Mouse (Mus musculus) limb, embryonic 14.5 days (tissue): Measurements from ENCODE around the gene Poldip3. TPM values are rescaled to one million over a fixed set of nuclear protein-coding genes. Genes with fewer than 3 reads are reported as not detected.
A peak's percentile ranks its signal among the peaks of the same experiment; 100 is the strongest.

Experiments
- ATAC-seq: fragments of 200-750 bp; cut with Nextera tagmentation; 2 replicates; pipeline ENCODE4 v1.8.0; 2017; ENCODE audit warnings: low read depth, moderate number of reproducible peaks, moderate TSS enrichment; ENCODE audit not compliant: low FRiP score
- DNase-seq: peaks from one replicate; pipeline ENCODE4 v3.0.0-alpha.2; 2015; ENCODE audit warnings: low spot score
- H3K27ac ChIP-seq: fragments of 300-500 bp; sonication (generic); replicated peaks from 2 replicates; pipeline ENCODE4 v1.5.1; 2014; ENCODE audit warnings: low read depth, mild to moderate bottlenecking, low read length, moderate library complexity, mixed read lengths
- H3K27me3 ChIP-seq: fragments of 300-500 bp; sonication (generic); 2 replicates; pipeline ENCODE4 v1.6.1; 2014; ENCODE audit warnings: low read length, mixed read lengths; ENCODE audit not compliant: control insufficient read depth, insufficient read depth
- H3K36me3 ChIP-seq: fragments of 300-500 bp; sonication (generic); 2 replicates; pipeline ENCODE4 v1.6.1; 2014; ENCODE audit warnings: mild to moderate bottlenecking, low read length, moderate library complexity, mixed read lengths; ENCODE audit not compliant: control insufficient read depth, insufficient read depth
- H3K4me1 ChIP-seq: fragments of 300-500 bp; sonication (generic); 2 replicates; pipeline ENCODE4 v1.6.1; 2014; ENCODE audit warnings: antibody characterized with exemption, low read length, mixed read lengths; ENCODE audit not compliant: control insufficient read depth, insufficient read depth
- H3K4me2 ChIP-seq: fragments of 300-500 bp; sonication (generic); replicated peaks from 2 replicates; pipeline ENCODE4 v1.6.1; 2014; ENCODE audit warnings: low read depth, mild to moderate bottlenecking, low read length, moderate library complexity; ENCODE audit not compliant: severe bottlenecking
- H3K4me3 ChIP-seq: fragments of 300-500 bp; sonication (generic); replicated peaks from 2 replicates; pipeline ENCODE4 v1.5.1; 2014; ENCODE audit warnings: low read length
- H3K9ac ChIP-seq: fragments of 300-500 bp; sonication (generic); 2 replicates; pipeline ENCODE4 v1.6.1; 2014; ENCODE audit warnings: mild to moderate bottlenecking, low read depth, low read length, moderate library complexity; ENCODE audit not compliant: severe bottlenecking
- H3K9me3 ChIP-seq: fragments of 300-500 bp; sonication (generic); 2 replicates; pipeline ENCODE4 v1.6.1; 2016; ENCODE audit warnings: low read length; ENCODE audit not compliant: control insufficient read depth
- POLR2A ChIP-seq: fragments of 200-500 bp; IDR thresholded peaks from 2 replicates; pipeline ENCODE4 v1.8.0; 2012; ENCODE audit warnings: inconsistent platforms, mild to moderate bottlenecking, moderate library complexity, borderline replicate concordance; ENCODE audit not compliant: insufficient read depth, insufficient read length; ENCODE audit errors: extremely low read depth
- WGBS: fragments of 180-500 bp; shearing (Covaris S2); extraction: QIAGEN DNeasy Blood & Tissue Kit; methylation state at CpG from one replicate; pipeline ENCODE4 v1.1.7; 2014; 5-methylcytosine and 5-hydroxymethylcytosine counted together
- polyA plus RNA-seq, 2 experiments: library from polyadenylated mRNA; depleted of rRNA in 1 of 2; stranded (reverse) in 1 of 2; unstranded in 1 of 2; fragments of >200 nt; fragmentation: Nextera tagmentation in 1 of 2; extraction: Ambion mirVana in 1 of 2; gene quantifications; 2 replicates each; pipeline versions ENCODE4 v1.2.1 to v1.2.3; 2012 to 2014

The Poldip3 gene
- polyA plus RNA-seq, 2 experiments = 88.2 to 150 TPM

GRCm38 (mm10) chr15:83112898-83113297, 36.3 kb downstream of the Poldip3 start:
- H3K36me3 ChIP-seq = peaks cover 34% of the 10 kb centered on the region
- ATAC-seq = peak; percentile 68; the same call in 1 of the 2 replicates
- no peaks in the 10 kb centered on the region for H3K27me3 ChIP-seq
- no peak overlapping the region for H3K9ac ChIP-seq
- peaks cover 5% of the 10 kb centered on the region; the same call in 1 of the 2 replicates for H3K4me1 ChIP-seq
- no peak for TF ChIP-seq POLR2A
- no peak overlapping the region; the same call in 1 of the 2 replicates for H3K4me3 ChIP-seq
- peak; percentile 76 for DNase-seq
- H3K9me3 ChIP-seq = no peaks in the 10 kb centered on the region
- no peak overlapping the region for H3K4me2 ChIP-seq
- 10% methylated on average over 8 of the region's 11 CpGs for WGBS
- H3K27ac ChIP-seq = no peak overlapping the region

GRCm38 (mm10) chr15:83111874-83112273, 37.3 kb downstream of the Poldip3 start:
- 80% methylated on average over 7 of the region's 7 CpGs for WGBS
- no peak for DNase-seq
- no peaks in the 10 kb centered on the region for H3K27me3 ChIP-seq

GRCm38 (mm10) chr15:83111290-83111689, 37.9 kb downstream of the Poldip3 start:
- peaks cover 18% of the 10 kb centered on the region for H3K36me3 ChIP-seq
- TF ChIP-seq POLR2A = no peak
- no peaks in the 10 kb centered on the region for H3K9me3 ChIP-seq
- H3K4me2 ChIP-seq = no peak overlapping the region
- no peaks in the 10 kb centered on the region for H3K27me3 ChIP-seq
- WGBS = 55% methylated on average over 6 of the region's 6 CpGs
- no peak overlapping the region for H3K27ac ChIP-seq
- no peak overlapping the region for H3K9ac ChIP-seq
- ATAC-seq = no peak
- no peak overlapping the region for H3K4me3 ChIP-seq
- peaks cover 5% of the 10 kb centered on the region; the same call in 1 of the 2 replicates for H3K4me1 ChIP-seq
- no peak for DNase-seq

More at GRCm38 (mm10) chr15:83111874-83112273, 37.3 kb downstream of the Poldip3 start:
- Histone ChIP-seq H3K9me3 (no peaks in the 10 kb centered on the region), H3K27ac (no peak overlapping the region), H3K9ac (no peak overlapping the region), H3K4me2 (no peak overlapping the region), H3K4me3 (no peak overlapping the region), H3K4me1 (peaks cover 5% of the 10 kb centered on the region; the same call in 1 of the 2 replicates), H3K36me3 (peaks cover 24% of the 10 kb centered on the region)
- TF ChIP-seq POLR2A = no peak
- no peak for ATAC-seq

- ATAC-seq (no peak), DNase-seq (no peak)
- 69% methylated on average over 6 of the region's 6 CpGs for WGBS
- Histone ChIP-seq H3K9ac (no peak overlapping the region), H3K9me3 (no peaks in the 10 kb centered on the region), H3K27ac (no peak overlapping the region), H3K36me3 (peaks cover 9% of the 10 kb centered on the region; the same call in 1 of the 2 replicates), H3K4me2 (no peak overlapping the region), H3K4me1 (peaks cover 2% of the 10 kb centered on the region; the same call in 1 of the 2 replicates), H3K4me3 (no peak overlapping the region), H3K27me3 (no peaks in the 10 kb centered on the region)
- TF ChIP-seq POLR2A = no peak
Measured at GRCm38 (mm10) chr15:83107814-83108213, 41.4 kb downstream of the Poldip3 start.

- Histone ChIP-seq H3K9me3 (no peaks in the 10 kb centered on the region), H3K4me2 (no peak overlapping the region), H3K4me1 (no peaks in the 10 kb centered on the region), H3K27ac (no peak overlapping the region), H3K9ac (no peak overlapping the region), H3K27me3 (no peaks in the 10 kb centered on the region), H3K4me3 (no peak overlapping the region), H3K36me3 (peaks cover 9% of the 10 kb centered on the region; the same call in 1 of the 2 replicates)
- DNase-seq = no peak
- ATAC-seq = no peak
- WGBS = 47% methylated on average over 6 of the region's 6 CpGs
- no peak for TF ChIP-seq POLR2A
Measured at GRCm38 (mm10) chr15:83106426-83106825, 42.8 kb downstream of the Poldip3 start.
